Comparison of ENCODE assay signal across 17 mouse cellular contexts in the genomic region with DNA sequence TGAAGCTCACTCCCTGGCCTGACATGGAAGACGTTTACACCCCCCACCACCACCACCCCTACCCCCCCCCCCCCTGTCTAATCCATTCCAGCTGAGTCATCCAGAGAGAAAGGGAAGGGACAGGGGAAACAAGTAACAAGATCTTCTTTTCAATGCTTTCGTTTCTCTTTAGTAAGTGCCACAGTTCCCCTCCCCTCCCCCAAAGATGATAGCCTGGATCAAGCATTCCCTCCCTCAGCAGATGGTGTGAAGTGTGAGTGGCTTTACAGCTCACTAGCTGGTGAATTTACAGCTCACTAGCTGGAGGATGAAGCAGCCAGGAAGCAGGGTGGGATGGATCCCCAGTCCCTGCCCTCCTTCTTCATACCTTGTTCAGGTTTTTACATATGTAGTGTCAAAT. TPM values are rescaled to one million over a fixed set of nuclear protein-coding genes. Genes with fewer than 3 reads are reported as not detected.
A peak's percentile ranks its signal among the peaks of the same experiment; 100 is the strongest.
DNase-seq lines count a peak whose midpoint lies in the region; ATAC-seq lines count a peak whose summit lies in the region.
"Had no signal": no experiment of that assay in that cellular context is flagged by ENCODE, and none has a peak within 500 bp of the region (broad histone marks: within the 10 kb centered on the region; RNA-seq: fewer than 3 reads in every experiment).

No protein-coding gene starts in this region.

- no peak overlapping the region for H3K4me3 ChIP-seq in forebrain, embryonic 10.5 days
- no peak overlapping the region for H3K4me3 ChIP-seq in forebrain, embryonic 16.5 days (replicated peaks; ENCODE audit: low read length)
- H3K4me3 ChIP-seq: embryonic facial prominence, embryonic 15.5 days; forebrain, embryonic 12.5 days; hindbrain, embryonic 15.5 days; midbrain, embryonic 15.5 days had no signal

- no peaks in the 10 kb centered on the region for H3K27me3 ChIP-seq in forebrain, embryonic 10.5 days (ENCODE audit: poor library complexity, severe bottlenecking)
- H3K27me3 ChIP-seq in forebrain, embryonic 16.5 days (replicated peaks; ENCODE audit: control insufficient read depth, insufficient read depth, low read length) = no peaks in the 10 kb centered on the region
- H3K27me3 ChIP-seq: embryonic facial prominence, embryonic 15.5 days; forebrain, embryonic 12.5 days; hindbrain, embryonic 15.5 days; midbrain, embryonic 15.5 days had no signal

- H3K9me3 ChIP-seq in forebrain, embryonic 10.5 days = no peaks in the 10 kb centered on the region; the same call in 1 of the 2 replicates
- H3K9me3 ChIP-seq in forebrain, embryonic 16.5 days (ENCODE audit: control insufficient read depth, low read length) = no peaks in the 10 kb centered on the region
- H3K9me3 ChIP-seq: embryonic facial prominence, embryonic 15.5 days; hindbrain, embryonic 15.5 days; midbrain, embryonic 15.5 days had no signal

- peak; percentile 24 for DNase-seq in forebrain, embryonic 10.5 days (ENCODE audit: extremely low spot score, low spot score)
- DNase-seq in 416B (ENCODE audit: low read depth) = peak; percentile 36
- DNase-seq in embryo, embryonic 10 days (ENCODE audit: low spot score) = peak; percentile 49
- DNase-seq in heart, adult 9 months (ENCODE audit: low spot score in 2 of 2) = no peak
- no peak for DNase-seq in lung, adult 18-20 months
- no peak for DNase-seq in left cerebral cortex, adult 9 months (ENCODE audit: low spot score in 2 of 2)
- DNase-seq: cerebellum, adult 8-10 months; heart, adult 18-20 months; kidney, adult 18-20 months; lung, postnatal 36 days; thymus, adult 2 months had no signal

- 4% methylated on average over 2 of the region's 2 CpGs for WGBS in forebrain, embryonic 10.5 days
- whole genome bisulfite sequencing in forebrain, embryonic 16.5 days = 5% methylated on average over 2 of the region's 2 CpGs

- H3K9ac ChIP-seq in forebrain, embryonic 16.5 days (replicated peaks; ENCODE audit: low read depth, low read length) = no peak overlapping the region
- H3K9ac ChIP-seq: embryonic facial prominence, embryonic 15.5 days; forebrain, embryonic 12.5 days; hindbrain, embryonic 15.5 days; midbrain, embryonic 15.5 days had no signal

- ATAC-seq in forebrain, embryonic 16.5 days = no peak
- ATAC-seq in megakaryocyte, adult 5-6 weeks (ENCODE audit: poor library complexity, severe bottlenecking) = peak; percentile 43; the same call in 1 of the 2 replicates
- ATAC-seq: midbrain, embryonic 15.5 days had no signal

- no peak overlapping the region for H3K4me2 ChIP-seq in forebrain, embryonic 16.5 days (ENCODE audit: low read length)
- H3K4me2 ChIP-seq: embryonic facial prominence, embryonic 15.5 days; forebrain, embryonic 12.5 days; hindbrain, embryonic 15.5 days; midbrain, embryonic 15.5 days had no signal

- H3K36me3 ChIP-seq in forebrain, embryonic 10.5 days (replicated peaks) = no peaks in the 10 kb centered on the region
- H3K36me3 ChIP-seq in forebrain, embryonic 16.5 days (ENCODE audit: control insufficient read depth, insufficient read depth) = no peaks in the 10 kb centered on the region
- H3K36me3 ChIP-seq: embryonic facial prominence, embryonic 15.5 days; forebrain, embryonic 12.5 days; hindbrain, embryonic 15.5 days; midbrain, embryonic 15.5 days had no signal

- H3K4me1 ChIP-seq in forebrain, embryonic 10.5 days = peaks cover 15% of the 10 kb centered on the region
- H3K4me1 ChIP-seq in forebrain, embryonic 16.5 days (replicated peaks; ENCODE audit: control insufficient read depth, insufficient read depth, low read length) = peaks cover 5% of the 10 kb centered on the region; the same call in 1 of the 2 replicates

- no peak overlapping the region for H3K27ac ChIP-seq in forebrain, embryonic 10.5 days
- no peak overlapping the region for H3K27ac ChIP-seq in forebrain, embryonic 16.5 days (ENCODE audit: low read length)
- H3K27ac ChIP-seq: embryonic facial prominence, embryonic 15.5 days; forebrain, embryonic 12.5 days; hindbrain, embryonic 15.5 days; midbrain, embryonic 15.5 days had no signal

RNA-seq across cellular contexts. Expression of gene Ranbp9, which starts 15.6 kb away (rescaled TPM):
- 8.2 and 10.6 TPM in 2 replicates for polyA plus RNA-seq in forebrain, embryonic 10.5 days (2016; fragmentation: Nextera tagmentation; extraction: Ambion mirVana)
- polyA plus RNA-seq in forebrain, embryonic 16.5 days (2015; fragmentation: Nextera tagmentation; extraction: Ambion mirVana) = 11.9 and 12.1 TPM in 2 replicates
- total RNA-seq in megakaryocyte, adult 5-6 weeks (2015) = 117 and 133 TPM in 2 replicates
- total RNA-seq in megakaryocyte, adult 5-6 weeks (2017) = 119 and 134 TPM in 2 replicates

Comparison
In these comparisons a context has a peak if more than half of its experiments do, and no peak if none do; other contexts are left out.
1. DNase-seq: peak in forebrain, embryonic 10.5 days (single experiment), 416B (single experiment) and embryo, embryonic 10 days (single experiment); none in heart, adult 9 months (0 of 2), lung, adult 18-20 months (0 of 2) and left cerebral cortex, adult 9 months (0 of 2).